Mouse (Mus musculus) MEL (cell line): Measurements from ENCODE around the gene Nfix.

Experiments used
- CTCF ChIP-seq, 3 experiments: IDR thresholded peaks in 2 of 3; conservative IDR thresholded peaks in 1 of 3; 2 replicates each; pipeline ENCODE4 v1.5.1; 2011 to 2012; ENCODE audit warnings: low read length in 3 of 3, low read depth in 2 of 3, mild to moderate bottlenecking in 2 of 3, improper control_type of control experiment in 1 of 3, inconsistent platforms in 1 of 3, mixed read lengths in 1 of 3, moderate library complexity in 1 of 3; ENCODE audit not compliant: control insufficient read depth in 1 of 3, insufficient read depth in 1 of 3, poor library complexity in 1 of 3, severe bottlenecking in 1 of 3
- EP300 ChIP-seq, 2 experiments: IDR thresholded peaks; 2 replicates each; pipeline ENCODE4 v1.6.1; 2011; ENCODE audit warnings: improper control_type of control experiment in 2 of 2, low read length in 2 of 2, low read depth in 1 of 2, mild to moderate bottlenecking in 1 of 2
- SMC3 ChIP-seq: IDR thresholded peaks from 2 replicates; pipeline ENCODE4 v1.6.1; 2011; ENCODE audit warnings: low read depth, low read length, improper control_type of control experiment
- TBP ChIP-seq: IDR thresholded peaks from 2 replicates; pipeline ENCODE4 v1.8.0; 2011; ENCODE audit warnings: low read depth, low read length, improper control_type of control experiment
- ZMIZ1 ChIP-seq: IDR thresholded peaks from 2 replicates; pipeline ENCODE4 v1.6.1; 2012; ENCODE audit warnings: low read depth, mild to moderate bottlenecking, inconsistent platforms, low read length, improper control_type of control experiment, moderate library complexity

DNA sequence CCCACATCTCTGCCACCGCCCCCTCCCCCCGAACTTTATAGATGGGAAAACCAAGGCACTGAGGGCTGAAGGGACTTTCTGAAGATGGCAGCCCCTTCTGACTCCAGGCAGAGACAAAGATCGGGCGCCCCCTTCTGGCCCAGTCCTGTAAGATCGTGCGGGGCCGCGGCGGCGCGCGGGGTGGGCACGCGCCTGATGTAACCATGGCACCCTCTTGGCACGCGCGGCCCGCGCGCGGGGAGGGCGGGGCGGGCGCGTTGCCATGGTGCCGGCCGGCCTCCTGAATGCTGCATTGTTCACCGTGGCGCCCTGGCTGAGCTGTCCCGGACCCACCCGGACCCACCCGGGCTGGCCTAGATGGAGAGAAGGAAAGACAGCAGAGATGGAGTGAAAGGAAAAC is 10.8 kb upstream of the Nfix start:
- TF ChIP-seq CTCF (IDR thresholded peaks at IDR 0.05 in 2 of 3, conservative IDR thresholded peaks at IDR 0.05 in 1 of 3; ENCODE audit: control insufficient read depth in 1 of 3, insufficient read depth in 1 of 3, low read depth in 2 of 3, low read length in 3 of 3, poor library complexity in 1 of 3, severe bottlenecking in 1 of 3): peak in 2 of 3 experiments; percentile 92 to 95; a peak in 5 of 6 replicates
- peak; percentile 93 for TF ChIP-seq SMC3
- no peak for TF ChIP-seq ZMIZ1
- TF ChIP-seq EP300 (IDR thresholded peaks at IDR 0.05; ENCODE audit: low read depth in 1 of 2, low read length in 2 of 2): no peak
- no peak for TF ChIP-seq TBP
